Mouse (Mus musculus): ENCODE measurements around the gene Tnpo1. TPM values are rescaled to one million over a fixed set of nuclear protein-coding genes. Genes with fewer than 3 reads are reported as not detected.

Tnpo1 gene
- polyA plus RNA-seq (2015; fragmentation: Nextera tagmentation; extraction: Ambion mirVana), result 20.3 and 22.6 TPM in 2 replicates

DNA sequence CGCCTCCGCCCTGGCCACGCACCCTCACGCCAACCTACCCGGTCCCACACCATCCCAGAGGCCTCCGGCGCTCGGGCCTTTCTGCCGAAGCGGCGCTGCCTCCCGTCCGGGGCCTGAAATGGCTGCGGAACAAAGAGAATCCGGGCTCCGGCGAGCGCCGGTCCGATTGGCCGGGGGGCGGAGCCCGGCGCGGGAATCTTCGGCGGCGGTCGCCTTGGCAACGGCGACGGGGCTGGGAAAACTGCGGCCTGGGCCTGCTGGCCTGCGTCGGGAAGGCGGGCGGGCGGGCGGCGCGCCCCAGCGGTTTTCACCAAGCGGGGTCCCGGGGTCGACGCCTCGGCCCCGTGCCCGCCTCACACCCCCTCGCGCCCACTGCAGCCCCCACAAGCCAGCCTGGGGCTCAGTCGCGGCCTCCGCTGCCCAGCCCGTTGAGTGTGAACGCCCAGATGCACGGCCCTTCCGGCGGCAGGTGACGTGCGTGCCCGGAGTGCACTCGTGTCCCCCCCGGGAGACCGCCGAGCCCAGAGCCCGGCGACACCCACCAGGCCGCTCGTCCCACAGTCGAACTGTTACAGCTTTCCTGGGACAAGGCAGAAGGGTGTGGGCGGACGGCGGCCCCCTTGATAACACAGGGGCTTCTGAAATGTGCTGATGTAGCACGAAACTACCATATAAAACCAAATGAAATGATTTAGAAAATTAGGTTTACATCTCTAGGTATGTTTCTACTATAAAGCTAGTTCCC lies at the start of gene Tnpo1:
Gene Tnpo1 (minus strand): TSS at position 172 of the 745 bp plus-strand sequence.
- no peaks in the 10 kb centered on the region for H3K27me3 ChIP-seq (replicated peaks; ENCODE audit: insufficient read depth, low read length)
- DNase-seq (ENCODE audit: low spot score), result peak; percentile 96
- peak within 1 kb of the TSS; percentile 100 for H3K4me3 ChIP-seq (ENCODE audit: low read depth, low read length)
- peak; percentile 8; the same call in 1 of the 2 replicates for TF ChIP-seq CTCF (IDR thresholded peaks at IDR 0.05)
- no peak for TF ChIP-seq EP300 (IDR thresholded peaks at IDR 0.05)
- H3K9ac ChIP-seq (replicated peaks; ENCODE audit: low read depth), result peak within 1 kb of the TSS; percentile 100
- 5% methylated on average over 35 of the region's 75 CpGs for whole genome bisulfite sequencing
- no peaks in the 10 kb centered on the region for H3K9me3 ChIP-seq (ENCODE audit: low read length)
- no peaks in the 10 kb centered on the region for H3K36me3 ChIP-seq (ENCODE audit: insufficient read depth, low read length)
- H3K4me2 ChIP-seq (replicated peaks; ENCODE audit: low read depth, low read length), result peak within 1 kb of the TSS; percentile 69
- peak within 1 kb of the TSS; percentile 100 for H3K27ac ChIP-seq (ENCODE audit: low read length)
- ATAC-seq, result peak; percentile 93
- no peaks in the 10 kb centered on the region; the same call in 1 of the 2 replicates for H3K4me1 ChIP-seq (ENCODE audit: insufficient read depth, low read depth, low read length)

DNA sequence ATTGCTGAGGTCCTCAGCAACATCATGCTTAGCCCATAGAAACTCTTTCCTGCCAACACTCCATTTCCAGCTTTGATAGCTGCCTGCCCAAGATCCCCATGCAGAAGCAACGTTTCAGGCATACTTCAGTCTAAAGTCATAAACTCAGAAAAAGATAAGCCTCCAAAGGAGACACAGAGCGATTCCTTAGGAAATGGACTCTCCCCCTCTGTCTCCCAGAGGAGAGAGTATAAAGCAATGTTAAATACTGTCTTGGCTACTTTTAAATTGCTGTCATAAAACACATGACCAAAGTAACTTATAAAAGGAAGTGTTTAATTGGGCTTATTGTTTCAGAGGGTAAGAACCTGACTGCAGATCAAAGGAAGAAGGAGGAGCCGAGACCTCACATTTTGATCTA lies 45.9 kb upstream of the Tnpo1 start:
- no peak overlapping the region for H3K27ac ChIP-seq (ENCODE audit: low read length)
- no peak overlapping the region for H3K4me2 ChIP-seq (replicated peaks; ENCODE audit: low read depth, low read length)
- no peaks in the 10 kb centered on the region for H3K4me1 ChIP-seq (ENCODE audit: insufficient read depth, low read depth, low read length)
- H3K9me3 ChIP-seq (ENCODE audit: low read length), result no peaks in the 10 kb centered on the region
- ATAC-seq, result no peak
- H3K4me3 ChIP-seq (ENCODE audit: low read depth, low read length), result no peak overlapping the region
- H3K27me3 ChIP-seq (replicated peaks; ENCODE audit: insufficient read depth, low read length), result no peaks in the 10 kb centered on the region
- no peaks in the 10 kb centered on the region for H3K36me3 ChIP-seq (ENCODE audit: insufficient read depth, low read length)
- no peak for DNase-seq (ENCODE audit: low spot score)
- no peak overlapping the region for H3K9ac ChIP-seq (replicated peaks; ENCODE audit: low read depth)
- 78% methylated on average over 3 of the region's 3 CpGs for WGBS
- TF ChIP-seq EP300 (IDR thresholded peaks at IDR 0.05) (no peak), CTCF (IDR thresholded peaks at IDR 0.05) (no peak)

DNA sequence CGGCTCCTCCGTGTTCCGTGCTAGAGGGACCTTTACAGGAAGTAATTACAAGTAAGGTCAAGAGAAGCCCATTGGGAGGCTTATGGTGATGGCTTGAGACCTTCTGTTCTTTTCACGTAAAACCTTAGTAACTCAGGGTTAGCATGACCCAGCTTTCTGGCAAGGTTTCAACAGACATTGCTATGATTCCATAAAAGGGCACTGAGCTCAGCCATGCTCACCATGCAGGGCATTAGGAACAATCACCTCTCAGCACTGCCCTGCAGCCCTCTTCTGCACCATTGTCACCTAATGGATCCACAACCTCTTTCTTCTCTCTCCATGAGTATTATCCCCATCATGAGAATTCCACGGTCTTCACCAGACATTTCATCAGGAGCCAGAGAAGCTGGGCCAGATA lies 45.5 kb upstream of the Tnpo1 start:
- ATAC-seq (peak; percentile 40), DNase-seq (ENCODE audit: low spot score) (peak; percentile 27)
- no peaks in the 10 kb centered on the region for H3K27me3 ChIP-seq (replicated peaks; ENCODE audit: insufficient read depth, low read length)
- no peak overlapping the region for H3K9ac ChIP-seq (replicated peaks; ENCODE audit: low read depth)
- no peak overlapping the region for H3K27ac ChIP-seq (ENCODE audit: low read length)
- H3K36me3 ChIP-seq (ENCODE audit: insufficient read depth, low read length), result no peaks in the 10 kb centered on the region
- TF ChIP-seq CTCF (IDR thresholded peaks at IDR 0.05) (no peak), EP300 (IDR thresholded peaks at IDR 0.05) (no peak)
- 54% methylated on average over 5 of the region's 5 CpGs for WGBS
- no peak overlapping the region for H3K4me3 ChIP-seq (ENCODE audit: low read depth, low read length)
- no peaks in the 10 kb centered on the region for H3K9me3 ChIP-seq (ENCODE audit: low read length)
- H3K4me1 ChIP-seq (ENCODE audit: insufficient read depth, low read depth, low read length), result no peaks in the 10 kb centered on the region
- no peak overlapping the region for H3K4me2 ChIP-seq (replicated peaks; ENCODE audit: low read depth, low read length)

DNA sequence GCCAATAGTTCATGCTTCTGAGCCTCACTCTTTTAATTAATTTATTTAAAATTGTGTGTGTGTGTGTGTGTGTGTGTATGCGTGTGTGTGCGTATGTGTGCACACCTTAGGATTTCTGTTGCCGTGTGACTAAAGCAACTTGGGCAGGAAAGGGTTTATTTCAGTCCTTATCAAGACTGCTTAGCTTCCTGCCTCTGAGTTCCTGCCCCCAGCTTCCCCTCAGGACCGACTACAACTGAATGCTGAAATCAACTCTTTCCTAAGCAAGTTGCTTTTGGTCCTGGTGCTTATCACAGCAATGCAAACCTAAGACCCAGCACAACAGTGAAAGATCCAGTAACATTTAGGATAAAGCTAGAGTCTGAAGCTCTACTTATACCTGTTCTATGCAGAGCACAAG lies 42.3 kb upstream of the Tnpo1 start:
- Histone ChIP-seq H3K4me2 (replicated peaks; ENCODE audit: low read depth, low read length) (no peak overlapping the region), H3K4me1 (ENCODE audit: insufficient read depth, low read depth, low read length) (no peaks in the 10 kb centered on the region), H3K27me3 (replicated peaks; ENCODE audit: insufficient read depth, low read length) (no peaks in the 10 kb centered on the region), H3K9me3 (ENCODE audit: low read length) (no peaks in the 10 kb centered on the region), H3K4me3 (ENCODE audit: low read depth, low read length) (no peak overlapping the region), H3K9ac (replicated peaks; ENCODE audit: low read depth) (no peak overlapping the region), H3K36me3 (ENCODE audit: insufficient read depth, low read length) (no peaks in the 10 kb centered on the region), H3K27ac (ENCODE audit: low read length) (no peak overlapping the region)
- WGBS, result 49% methylated on average over 4 of the region's 4 CpGs
- no peak for ATAC-seq
- DNase-seq (ENCODE audit: low spot score), result no peak
- TF ChIP-seq CTCF (IDR thresholded peaks at IDR 0.05) (no peak), EP300 (IDR thresholded peaks at IDR 0.05) (no peak)

DNA sequence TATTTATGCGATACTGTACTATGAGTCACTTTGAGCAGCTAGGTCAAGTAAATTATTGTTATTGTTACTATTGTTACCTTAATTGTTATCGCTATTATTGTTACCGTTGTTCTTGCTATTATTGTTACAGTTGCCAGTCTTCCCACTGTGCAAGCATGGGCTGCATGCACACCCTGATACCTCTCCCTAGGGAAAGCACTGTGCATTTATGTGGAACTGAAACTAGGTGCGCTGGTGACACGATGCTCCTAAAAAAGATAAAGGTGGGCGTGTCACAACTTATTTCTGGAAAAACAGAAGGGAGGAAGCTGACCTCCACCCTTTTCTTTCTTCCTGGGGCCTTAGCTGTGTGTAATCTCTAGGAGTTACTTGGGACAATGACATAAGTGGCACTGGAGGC lies 41.8 kb upstream of the Tnpo1 start:
- TF ChIP-seq EP300 (IDR thresholded peaks at IDR 0.05) (no peak), CTCF (IDR thresholded peaks at IDR 0.05) (no peak)
- H3K27ac ChIP-seq (ENCODE audit: low read length), result no peak overlapping the region

DNA sequence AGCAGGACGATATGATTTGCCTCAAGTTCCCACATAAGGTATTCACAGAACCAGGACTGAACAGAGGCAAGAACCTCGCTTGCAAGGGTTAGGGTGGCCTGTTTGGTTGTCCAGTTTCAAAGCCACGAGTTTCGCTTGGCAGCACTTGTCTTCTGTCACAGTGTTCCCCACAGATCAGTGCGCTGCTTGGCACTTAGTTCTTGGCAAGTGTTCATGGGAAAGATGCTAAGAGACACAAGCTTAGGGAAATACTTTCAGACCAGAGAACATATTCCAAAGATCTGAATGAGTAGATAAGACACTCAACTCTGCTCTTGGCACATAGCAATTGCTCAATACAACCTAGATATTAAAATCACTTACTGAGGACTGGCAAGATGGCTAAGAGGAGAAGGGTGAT lies 40.4 kb upstream of the Tnpo1 start:
- 58% methylated on average over 5 of the region's 5 CpGs for WGBS
- no peak overlapping the region for H3K27ac ChIP-seq (ENCODE audit: low read length)
- TF ChIP-seq EP300 (IDR thresholded peaks at IDR 0.05) (no peak), CTCF (IDR thresholded peaks at IDR 0.05) (no peak)
- H3K9me3 ChIP-seq (ENCODE audit: low read length), result no peaks in the 10 kb centered on the region
- H3K4me3 ChIP-seq (ENCODE audit: low read depth, low read length), result no peak overlapping the region
- ATAC-seq, result no peak; the same call in 1 of the 2 replicates
- H3K27me3 ChIP-seq (replicated peaks; ENCODE audit: insufficient read depth, low read length), result no peaks in the 10 kb centered on the region
- H3K9ac ChIP-seq (replicated peaks; ENCODE audit: low read depth), result no peak overlapping the region
- DNase-seq (ENCODE audit: low spot score), result peak; percentile 39
- no peaks in the 10 kb centered on the region for H3K4me1 ChIP-seq (ENCODE audit: insufficient read depth, low read depth, low read length)
- no peaks in the 10 kb centered on the region for H3K36me3 ChIP-seq (ENCODE audit: insufficient read depth, low read length)
- no peak overlapping the region for H3K4me2 ChIP-seq (replicated peaks; ENCODE audit: low read depth, low read length)

More for the DNA sequence above, 41.8 kb upstream of the Tnpo1 start:
- no peak for DNase-seq (ENCODE audit: low spot score)
- H3K27me3 ChIP-seq (replicated peaks; ENCODE audit: insufficient read depth, low read length), result no peaks in the 10 kb centered on the region
- no peak overlapping the region for H3K4me3 ChIP-seq (ENCODE audit: low read depth, low read length)
- WGBS, result 75% methylated on average over 6 of the region's 6 CpGs
- H3K9ac ChIP-seq (replicated peaks; ENCODE audit: low read depth), result no peak overlapping the region
- ATAC-seq, result no peak
- no peak overlapping the region for H3K4me2 ChIP-seq (replicated peaks; ENCODE audit: low read depth, low read length)
- no peaks in the 10 kb centered on the region for H3K9me3 ChIP-seq (ENCODE audit: low read length)
- no peaks in the 10 kb centered on the region for H3K4me1 ChIP-seq (ENCODE audit: insufficient read depth, low read depth, low read length)
- H3K36me3 ChIP-seq (ENCODE audit: insufficient read depth, low read length), result no peaks in the 10 kb centered on the region

Data from lung, postnatal 0 days (tissue).